Mouse (Mus musculus): ENCODE measurements around the gene Olfr414. TPM values are rescaled to one million over a fixed set of nuclear protein-coding genes. Genes with fewer than 3 reads are reported as not detected.

Gene Olfr414
- not detected in 2 replicates for polyA plus RNA-seq (2012; rRNA removed)

- Histone ChIP-seq H3K27ac (ENCODE audit: insufficient read depth, low read depth, low read length) (no peak within 1 kb of the TSS), H3K36me3 (ENCODE audit: control insufficient read depth, insufficient read depth, low read length) (no peaks in the 10 kb centered on the region), H3K4me1 (ENCODE audit: control insufficient read depth, insufficient read depth, insufficient read length, low read length) (no peaks in the 10 kb centered on the region), H3K4me3 (ENCODE audit: low read depth, low read length) (no peak within 1 kb of the TSS), H3K27me3 (ENCODE audit: control insufficient read depth, insufficient read depth, low read length) (no peaks in the 10 kb centered on the region; the same call in 1 of the 2 replicates)
- no peak for TF ChIP-seq POLR2A (IDR thresholded peaks at IDR 0.05; ENCODE audit: low read depth, low read length)
- TF ChIP-seq CTCF (IDR thresholded peaks at IDR 0.05; ENCODE audit: extremely low read depth, insufficient read length, insufficient replicate concordance, low read depth, low read length) = no peak
- 80% methylated on average over 1 of the region's 1 CpGs for WGBS
Observed at GRCm38 (mm10) chr1:174423764-174424163, at the start of gene Olfr414. Gene Olfr414 (plus strand): TSS chr1:174424064.

GRCm38 (mm10) chr1:174390746-174391145 is 33.1 kb upstream of the Olfr414 start, which contains the start of gene Olfr248:
Gene Olfr248 (plus strand): TSS chr1:174391046.
- H3K4me1 ChIP-seq (ENCODE audit: control insufficient read depth, insufficient read depth, insufficient read length, low read length) = no peaks in the 10 kb centered on the region
- WGBS = 94% methylated on average over 2 of the region's 2 CpGs

GRCm38 (mm10) chr1:174422959-174423358 is 905 bp upstream of the Olfr414 start:
- no peaks in the 10 kb centered on the region for H3K4me1 ChIP-seq (ENCODE audit: control insufficient read depth, insufficient read depth, insufficient read length, low read length)
- no peaks in the 10 kb centered on the region; the same call in 1 of the 2 replicates for H3K27me3 ChIP-seq (ENCODE audit: control insufficient read depth, insufficient read depth, low read length)
- no peak for TF ChIP-seq POLR2A (IDR thresholded peaks at IDR 0.05; ENCODE audit: low read depth, low read length)
- no peak for TF ChIP-seq CTCF (IDR thresholded peaks at IDR 0.05; ENCODE audit: extremely low read depth, insufficient read length, insufficient replicate concordance, low read depth, low read length)
- no peak overlapping the region for H3K4me3 ChIP-seq (ENCODE audit: low read depth, low read length)
- no peak overlapping the region for H3K27ac ChIP-seq (ENCODE audit: insufficient read depth, low read depth, low read length)
- H3K36me3 ChIP-seq (ENCODE audit: control insufficient read depth, insufficient read depth, low read length) = no peaks in the 10 kb centered on the region
- 89% methylated on average over 4 of the region's 4 CpGs for WGBS

More at GRCm38 (mm10) chr1:174390746-174391145, 33.1 kb upstream of the Olfr414 start, which contains the start of gene Olfr248:
- H3K27ac ChIP-seq (ENCODE audit: insufficient read depth, low read depth, low read length) = no peak within 1 kb of the TSS
- no peaks in the 10 kb centered on the region for H3K27me3 ChIP-seq (ENCODE audit: control insufficient read depth, insufficient read depth, low read length)
- TF ChIP-seq CTCF (IDR thresholded peaks at IDR 0.05; ENCODE audit: extremely low read depth, insufficient read length, insufficient replicate concordance, low read depth, low read length) (no peak), POLR2A (IDR thresholded peaks at IDR 0.05; ENCODE audit: low read depth, low read length) (no peak)
- no peaks in the 10 kb centered on the region for H3K36me3 ChIP-seq (ENCODE audit: control insufficient read depth, insufficient read depth, low read length)
- H3K4me3 ChIP-seq (ENCODE audit: low read depth, low read length) = no peak within 1 kb of the TSS

GRCm38 (mm10) chr1:174426180-174426986 is 2.5 kb downstream of the Olfr414 start:
- Histone ChIP-seq H3K4me3 (ENCODE audit: low read depth, low read length) (no peak overlapping the region), H3K4me1 (ENCODE audit: control insufficient read depth, insufficient read depth, insufficient read length, low read length) (no peaks in the 10 kb centered on the region), H3K27ac (ENCODE audit: insufficient read depth, low read depth, low read length) (no peak overlapping the region), H3K27me3 (ENCODE audit: control insufficient read depth, insufficient read depth, low read length) (no peaks in the 10 kb centered on the region; the same call in 1 of the 2 replicates), H3K36me3 (ENCODE audit: control insufficient read depth, insufficient read depth, low read length) (no peaks in the 10 kb centered on the region)
- 59% methylated on average over 3 of the region's 3 CpGs for WGBS
- no peak for TF ChIP-seq CTCF (IDR thresholded peaks at IDR 0.05; ENCODE audit: extremely low read depth, insufficient read length, insufficient replicate concordance, low read depth, low read length)
- no peak for TF ChIP-seq POLR2A (IDR thresholded peaks at IDR 0.05; ENCODE audit: low read depth, low read length)

- H3K27me3 ChIP-seq (ENCODE audit: control insufficient read depth, insufficient read depth, low read length) = no peaks in the 10 kb centered on the region; the same call in 1 of the 2 replicates
- no peaks in the 10 kb centered on the region for H3K36me3 ChIP-seq (ENCODE audit: control insufficient read depth, insufficient read depth, low read length)
- H3K4me3 ChIP-seq (ENCODE audit: low read depth, low read length) = no peak overlapping the region
- H3K4me1 ChIP-seq (ENCODE audit: control insufficient read depth, insufficient read depth, insufficient read length, low read length) = no peaks in the 10 kb centered on the region
- H3K27ac ChIP-seq (ENCODE audit: insufficient read depth, low read depth, low read length) = no peak overlapping the region
- TF ChIP-seq CTCF (IDR thresholded peaks at IDR 0.05; ENCODE audit: extremely low read depth, insufficient read length, insufficient replicate concordance, low read depth, low read length) (no peak), POLR2A (IDR thresholded peaks at IDR 0.05; ENCODE audit: low read depth, low read length) (no peak)
- WGBS = 44% methylated on average over 1 of the region's 1 CpGs
Observed at GRCm38 (mm10) chr1:174427402-174427801, 3.5 kb downstream of the Olfr414 start.

- H3K36me3 ChIP-seq (ENCODE audit: control insufficient read depth, insufficient read depth, low read length) = no peaks in the 10 kb centered on the region
- WGBS = 91% methylated on average over 2 of the region's 2 CpGs
- no peak overlapping the region for H3K27ac ChIP-seq (ENCODE audit: insufficient read depth, low read depth, low read length)
- no peaks in the 10 kb centered on the region; the same call in 1 of the 2 replicates for H3K27me3 ChIP-seq (ENCODE audit: control insufficient read depth, insufficient read depth, low read length)
- no peak overlapping the region for H3K4me3 ChIP-seq (ENCODE audit: low read depth, low read length)
- H3K4me1 ChIP-seq (ENCODE audit: control insufficient read depth, insufficient read depth, insufficient read length, low read length) = no peaks in the 10 kb centered on the region
- TF ChIP-seq POLR2A (IDR thresholded peaks at IDR 0.05; ENCODE audit: low read depth, low read length) (no peak), CTCF (IDR thresholded peaks at IDR 0.05; ENCODE audit: extremely low read depth, insufficient read length, insufficient replicate concordance, low read depth, low read length) (no peak)
Observed at GRCm38 (mm10) chr1:174428407-174428806, 4.5 kb downstream of the Olfr414 start.

- 2% methylated on average over 1 of the region's 1 CpGs for WGBS
- no peak overlapping the region for H3K27ac ChIP-seq (ENCODE audit: insufficient read depth, low read depth, low read length)
- H3K36me3 ChIP-seq (ENCODE audit: control insufficient read depth, insufficient read depth, low read length) = no peaks in the 10 kb centered on the region
- no peak overlapping the region for H3K4me3 ChIP-seq (ENCODE audit: low read depth, low read length)
- no peaks in the 10 kb centered on the region for H3K4me1 ChIP-seq (ENCODE audit: control insufficient read depth, insufficient read depth, insufficient read length, low read length)
- no peak for TF ChIP-seq POLR2A (IDR thresholded peaks at IDR 0.05; ENCODE audit: low read depth, low read length)
- TF ChIP-seq CTCF (IDR thresholded peaks at IDR 0.05; ENCODE audit: extremely low read depth, insufficient read length, insufficient replicate concordance, low read depth, low read length) = no peak
- H3K27me3 ChIP-seq (ENCODE audit: control insufficient read depth, insufficient read depth, low read length) = peaks cover 2% of the 10 kb centered on the region; the same call in 1 of the 2 replicates
Observed at GRCm38 (mm10) chr1:174434121-174434520, 10.3 kb downstream of the Olfr414 start.

Measured in small intestine, adult 2 months (tissue).